Mouse (Mus musculus): ENCODE data around the gene Ubash3b. TPM values are rescaled to one million over a fixed set of nuclear protein-coding genes. Genes with fewer than 3 reads are reported as not detected.
A peak's percentile ranks its signal among the peaks of the same experiment; 100 is the strongest.

Gene Ubash3b
- polyA plus RNA-seq (2015; fragmentation: Nextera tagmentation; extraction: Ambion mirVana) = 14.7 and 15.4 TPM in 2 replicates

DNA sequence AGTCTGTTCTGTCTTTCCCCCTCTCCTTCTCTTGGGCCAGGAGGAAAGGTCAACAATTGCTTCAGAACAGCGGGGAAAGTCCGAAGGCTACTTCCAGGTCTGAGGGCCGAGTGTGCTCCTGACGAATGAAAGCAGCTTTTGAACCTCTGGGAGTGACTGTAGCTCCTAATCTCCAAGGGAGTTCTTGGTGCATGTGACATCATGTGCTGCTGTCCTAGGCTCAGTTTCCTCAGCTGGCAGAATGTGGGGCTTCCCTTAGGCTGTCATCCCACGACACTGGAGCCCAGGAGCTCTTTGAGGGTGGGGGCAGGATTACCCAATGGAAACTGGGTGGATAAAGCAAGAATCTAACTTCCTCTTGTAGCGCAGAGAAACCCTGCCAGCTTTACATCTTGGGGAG, at the start of gene Ubash3b:
Ubash3b (minus strand) TSS at position 285 of the 400 bp plus-strand sequence.
- Histone ChIP-seq H3K9ac (replicated peaks) (no peak within 1 kb of the TSS), H3K27me3 (no peaks in the 10 kb centered on the region), H3K4me1 (peaks cover 17% of the 10 kb centered on the region), H3K4me2 (replicated peaks) (no peak within 1 kb of the TSS), H3K4me3 (no peak within 1 kb of the TSS), H3K9me3 (no peaks in the 10 kb centered on the region), H3K27ac (replicated peaks) (no peak within 1 kb of the TSS), H3K36me3 (no peaks in the 10 kb centered on the region)
- no peak for ATAC-seq (replicated peaks)
- WGBS = 85% methylated on average over 6 of the region's 6 CpGs

DNA sequence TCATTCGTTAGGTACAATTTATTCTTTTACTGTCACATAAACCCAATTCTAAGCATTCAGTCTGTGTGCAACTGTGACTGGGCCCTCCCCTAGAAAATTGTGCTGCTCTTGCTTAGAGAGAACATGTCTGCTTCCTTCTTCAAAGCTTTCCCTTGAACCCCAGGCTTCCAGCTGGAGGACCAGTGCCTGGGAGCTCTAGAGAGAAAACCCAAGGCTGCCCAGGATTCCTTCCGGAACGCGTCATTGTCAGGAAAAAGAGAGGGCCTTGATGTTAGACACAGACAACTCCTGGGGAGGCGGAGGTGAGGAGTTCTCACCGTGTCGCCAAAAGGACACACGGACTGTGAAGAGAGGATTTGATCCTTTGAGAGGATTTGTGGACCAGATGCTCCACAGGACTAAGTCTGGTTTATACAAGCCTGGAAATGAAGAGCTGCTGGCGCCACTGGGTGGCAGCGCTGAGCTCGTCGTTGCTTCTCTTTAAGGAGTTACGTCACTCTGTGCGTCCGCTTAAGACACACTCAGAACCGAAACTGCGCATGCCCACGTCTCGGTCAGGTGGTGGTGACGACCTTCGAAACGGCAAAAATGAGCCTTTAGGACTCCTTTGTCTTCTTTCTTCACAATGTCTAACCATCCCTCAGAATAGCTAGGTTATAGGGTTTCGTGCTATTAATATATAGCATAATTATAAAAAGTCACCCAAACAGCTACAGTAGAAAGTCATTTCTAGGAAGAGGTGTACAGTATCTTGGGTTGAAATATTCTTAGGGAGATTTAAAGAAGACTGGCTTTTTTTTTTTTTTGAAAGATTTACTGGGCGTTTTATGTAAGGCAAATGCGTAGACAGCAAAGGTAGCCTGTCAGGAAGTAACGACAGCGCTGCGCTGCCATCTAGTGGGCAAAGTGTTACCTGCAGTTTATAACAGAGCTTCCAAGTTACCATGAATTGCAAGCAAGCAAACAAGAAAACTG, 45.9 kb upstream of the Ubash3b start:
- Histone ChIP-seq H3K9me3 (no peaks in the 10 kb centered on the region), H3K27ac (replicated peaks) (peak overlapping the region; percentile 95), H3K4me3 (peak overlapping the region; percentile 33), H3K36me3 (no peaks in the 10 kb centered on the region), H3K9ac (replicated peaks) (peak overlapping the region; percentile 44), H3K4me2 (replicated peaks) (peak overlapping the region; percentile 53), H3K27me3 (no peaks in the 10 kb centered on the region), H3K4me1 (peaks cover 15% of the 10 kb centered on the region)
- ATAC-seq (replicated peaks) = peak; percentile 94
- 8% methylated on average over 28 of the region's 28 CpGs for WGBS

DNA sequence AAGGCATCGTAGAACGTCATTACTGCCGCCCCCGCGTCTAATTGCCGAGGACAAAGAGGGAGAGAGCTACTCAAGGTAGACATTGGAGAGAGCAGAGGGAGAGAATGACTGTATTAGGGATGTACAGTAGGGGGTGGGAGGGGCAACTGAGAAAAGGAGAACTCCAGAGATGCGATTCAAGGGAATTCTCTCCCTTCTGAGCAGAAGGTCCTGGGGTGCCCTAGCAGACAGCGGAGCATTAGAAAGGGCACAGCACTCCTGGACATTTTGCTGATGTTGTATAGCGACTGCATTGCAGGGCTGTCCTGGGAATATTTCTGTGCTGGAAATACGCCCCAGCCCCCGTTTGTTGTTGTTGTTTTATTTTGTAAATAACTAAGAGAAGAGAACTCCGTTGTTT, 45.2 kb upstream of the Ubash3b start:
- H3K27ac ChIP-seq (replicated peaks) = peak overlapping the region; percentile 95; the same call in 1 of the 2 replicates
- H3K9ac ChIP-seq (replicated peaks) = no peak overlapping the region

DNA sequence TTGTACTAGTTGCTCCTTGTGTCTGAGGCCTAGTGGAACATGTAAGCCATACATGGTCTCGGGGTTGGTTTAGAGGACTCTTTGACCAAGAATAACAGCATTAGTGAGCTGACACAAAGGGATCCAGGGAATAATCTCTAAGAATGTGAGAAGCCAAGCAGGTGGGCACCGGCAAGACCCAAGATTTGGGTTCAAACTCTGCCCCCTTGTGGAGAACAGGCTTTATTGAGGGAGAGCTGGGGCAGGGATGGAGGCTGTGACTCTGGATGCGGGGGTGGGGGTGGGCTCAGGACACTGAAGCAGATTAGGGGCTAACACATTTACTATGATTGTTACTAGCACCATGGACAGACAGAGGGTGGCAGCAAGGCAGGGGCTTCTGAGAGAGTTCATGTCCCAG, 43.8 kb upstream of the Ubash3b start:
- no peak overlapping the region for H3K4me2 ChIP-seq (replicated peaks)
- H3K4me3 ChIP-seq = no peak overlapping the region
- no peaks in the 10 kb centered on the region for H3K36me3 ChIP-seq
- WGBS = 63% methylated on average over 3 of the region's 3 CpGs
- no peak for ATAC-seq (replicated peaks)
- no peaks in the 10 kb centered on the region for H3K27me3 ChIP-seq
- no peak overlapping the region for H3K27ac ChIP-seq (replicated peaks)
- H3K4me1 ChIP-seq = peaks cover 4% of the 10 kb centered on the region; the same call in 1 of the 2 replicates
- H3K9ac ChIP-seq (replicated peaks) = no peak overlapping the region
- H3K9me3 ChIP-seq = no peaks in the 10 kb centered on the region

More for the DNA sequence above, 45.2 kb upstream of the Ubash3b start:
- Histone ChIP-seq H3K27me3 (no peaks in the 10 kb centered on the region), H3K4me1 (peaks cover 8% of the 10 kb centered on the region), H3K4me3 (no peak overlapping the region), H3K36me3 (no peaks in the 10 kb centered on the region), H3K4me2 (replicated peaks) (no peak overlapping the region), H3K9me3 (no peaks in the 10 kb centered on the region)
- WGBS = 88% methylated on average over 12 of the region's 12 CpGs
- ATAC-seq (replicated peaks) = no peak

DNA sequence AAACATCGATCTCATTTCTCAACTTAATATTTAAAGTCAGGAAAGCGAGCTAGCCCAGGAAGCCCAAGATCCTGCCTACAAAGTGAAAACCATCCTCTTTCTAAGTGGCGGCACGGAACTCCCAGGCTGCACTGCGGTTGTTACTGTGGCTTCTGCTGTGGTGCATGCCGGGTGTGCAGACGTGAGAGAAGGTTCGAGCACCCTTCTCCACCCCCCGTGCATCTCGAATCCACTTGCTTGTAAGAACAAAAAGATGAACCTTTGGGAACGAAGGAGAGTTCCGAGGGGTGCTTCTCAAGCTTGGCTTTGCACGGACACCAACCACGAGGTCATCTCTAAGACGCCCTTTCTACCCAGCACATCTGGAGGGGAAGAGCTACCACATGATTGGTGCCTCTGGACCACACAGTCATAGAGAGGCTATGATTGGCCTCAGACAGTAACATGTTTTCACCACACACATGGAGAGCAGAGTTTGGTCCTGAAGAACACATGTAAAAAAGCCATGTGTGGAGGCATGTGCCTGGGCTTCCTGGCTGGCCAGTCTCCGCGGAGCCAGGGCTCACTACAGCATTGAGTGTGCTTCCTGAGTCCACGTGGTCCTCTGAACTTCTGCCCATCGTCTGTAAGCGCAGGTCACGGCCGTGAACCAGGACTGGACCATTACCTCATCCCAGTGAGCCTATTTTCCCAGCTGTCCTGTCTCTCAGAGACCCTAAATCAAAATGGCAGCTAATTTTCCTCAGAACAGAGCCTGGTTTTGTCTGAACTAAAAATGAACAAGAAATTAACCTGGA, 38.2 kb upstream of the Ubash3b start:
- Histone ChIP-seq H3K27me3 (no peaks in the 10 kb centered on the region), H3K27ac (replicated peaks) (no peak overlapping the region), H3K4me2 (replicated peaks) (no peak overlapping the region), H3K9ac (replicated peaks) (no peak overlapping the region), H3K36me3 (no peaks in the 10 kb centered on the region), H3K4me3 (no peak overlapping the region), H3K9me3 (no peaks in the 10 kb centered on the region), H3K4me1 (no peaks in the 10 kb centered on the region)
- 90% methylated on average over 22 of the region's 22 CpGs for WGBS
- ATAC-seq (replicated peaks) = no peak

DNA sequence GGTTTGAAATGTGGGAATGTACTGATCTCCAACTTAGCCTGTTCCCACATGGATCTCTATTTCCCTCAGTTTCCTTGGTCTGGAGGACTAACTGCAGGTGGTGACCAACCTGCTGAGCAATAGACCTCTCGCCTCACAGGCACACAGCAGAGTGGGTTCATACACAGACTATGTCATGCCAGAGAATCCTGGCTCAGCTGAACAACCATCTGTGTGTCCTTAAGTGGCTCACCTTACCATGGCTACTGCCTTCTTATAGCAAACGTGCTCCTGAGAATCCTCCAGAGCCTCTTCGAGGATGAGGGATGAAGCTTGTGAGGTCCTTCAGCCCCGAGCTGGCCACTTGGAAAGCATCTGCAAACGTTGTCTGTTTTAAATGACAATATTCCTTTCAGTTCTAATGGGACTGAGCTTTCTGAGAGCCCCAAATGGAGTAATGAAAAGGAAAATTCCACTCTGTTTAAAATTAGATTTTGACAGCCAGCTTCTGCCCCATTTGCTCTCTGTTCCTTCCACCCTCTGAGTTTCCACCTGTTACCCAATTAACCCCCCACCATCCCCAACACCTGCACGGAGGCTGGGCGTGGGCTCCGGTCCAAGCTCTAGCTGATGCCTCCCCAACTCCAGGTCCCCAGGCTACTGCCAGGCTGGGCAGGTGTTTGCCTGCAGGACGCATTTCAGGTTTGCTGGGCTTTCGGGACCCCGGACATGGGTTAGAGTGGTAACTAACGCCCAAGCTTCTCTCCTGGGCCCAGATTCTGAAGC, 37.2 kb upstream of the Ubash3b start:
- Histone ChIP-seq H3K4me1 (no peaks in the 10 kb centered on the region), H3K9me3 (no peaks in the 10 kb centered on the region), H3K9ac (replicated peaks) (no peak overlapping the region), H3K27ac (replicated peaks) (no peak overlapping the region), H3K4me3 (no peak overlapping the region), H3K36me3 (no peaks in the 10 kb centered on the region), H3K27me3 (no peaks in the 10 kb centered on the region), H3K4me2 (replicated peaks) (no peak overlapping the region)
- 69% methylated on average over 12 of the region's 12 CpGs for WGBS
- no peak for ATAC-seq (replicated peaks)

DNA sequence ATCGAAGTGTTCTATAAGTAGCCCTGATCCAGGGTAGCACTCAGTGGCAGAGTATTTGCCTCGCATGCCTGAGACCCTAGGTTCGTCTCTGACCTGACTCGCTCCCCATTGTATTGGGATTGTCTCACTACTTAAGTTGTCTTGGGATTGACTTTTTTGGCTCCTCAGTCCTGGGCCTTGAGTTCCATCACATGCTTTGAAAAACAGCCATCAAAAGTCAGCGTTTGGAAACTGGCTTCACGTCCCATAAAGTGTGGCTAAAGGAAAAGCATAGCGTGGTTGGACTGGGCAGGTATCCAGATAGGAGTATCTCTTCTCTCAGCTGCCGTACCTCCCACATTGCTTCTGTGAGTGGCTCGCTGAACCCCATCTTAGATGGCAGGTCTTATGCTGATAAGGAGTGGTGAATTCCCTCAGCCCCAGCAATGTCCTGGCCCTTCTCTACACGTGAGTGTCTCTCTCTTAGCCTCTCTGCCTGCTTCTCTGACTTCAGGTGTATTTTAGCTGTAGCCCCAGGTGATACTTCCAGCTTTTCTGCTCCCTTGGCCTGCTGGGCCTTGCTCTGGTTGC, 34.3 kb upstream of the Ubash3b start:
- H3K27me3 ChIP-seq = no peaks in the 10 kb centered on the region
- H3K9me3 ChIP-seq = no peaks in the 10 kb centered on the region
- WGBS = 84% methylated on average over 10 of the region's 10 CpGs
- H3K4me3 ChIP-seq = no peak overlapping the region
- H3K27ac ChIP-seq (replicated peaks) = no peak overlapping the region
- H3K36me3 ChIP-seq = no peaks in the 10 kb centered on the region
- H3K4me1 ChIP-seq = peaks cover 17% of the 10 kb centered on the region
- H3K4me2 ChIP-seq (replicated peaks) = no peak overlapping the region
- H3K9ac ChIP-seq (replicated peaks) = no peak overlapping the region
- ATAC-seq (replicated peaks) = no peak

DNA sequence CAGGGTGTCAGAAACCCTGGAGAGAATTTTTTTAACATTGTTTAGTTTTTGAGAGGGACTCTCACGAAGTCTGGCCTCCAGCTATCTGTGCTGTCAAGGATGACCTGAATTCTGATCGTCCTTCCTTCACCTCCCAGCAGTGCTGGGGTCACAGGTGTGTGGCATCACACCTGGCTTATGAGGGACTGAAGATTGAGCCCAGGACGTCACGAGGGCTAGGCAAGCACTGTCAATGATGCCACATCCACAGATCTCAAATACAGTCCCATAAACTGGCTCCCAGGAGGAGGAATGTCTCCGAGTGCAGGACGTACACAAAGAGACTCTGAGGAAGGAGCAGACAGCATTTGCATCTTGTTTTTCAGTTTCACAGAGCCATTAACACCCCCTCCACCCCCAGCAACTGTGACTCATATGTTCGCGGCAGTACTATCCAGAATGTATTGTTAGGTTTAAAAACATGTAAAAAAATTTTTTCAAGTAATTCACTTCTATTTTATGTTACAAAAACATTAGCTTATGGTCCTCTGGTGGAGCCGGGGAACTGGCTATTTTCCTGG, 30.2 kb upstream of the Ubash3b start:
- Histone ChIP-seq H3K9me3 (no peaks in the 10 kb centered on the region), H3K27ac (replicated peaks) (peak overlapping the region; percentile 74), H3K4me3 (no peak overlapping the region), H3K4me2 (replicated peaks) (0 out of 2 replicates have a peak overlapping the region, but pooled peaks have one; percentile 2), H3K36me3 (no peaks in the 10 kb centered on the region), H3K27me3 (no peaks in the 10 kb centered on the region), H3K4me1 (peaks cover 19% of the 10 kb centered on the region), H3K9ac (replicated peaks) (no peak overlapping the region)
- peak; percentile 49 for ATAC-seq (replicated peaks)
- WGBS = 63% methylated on average over 9 of the region's 9 CpGs

DNA sequence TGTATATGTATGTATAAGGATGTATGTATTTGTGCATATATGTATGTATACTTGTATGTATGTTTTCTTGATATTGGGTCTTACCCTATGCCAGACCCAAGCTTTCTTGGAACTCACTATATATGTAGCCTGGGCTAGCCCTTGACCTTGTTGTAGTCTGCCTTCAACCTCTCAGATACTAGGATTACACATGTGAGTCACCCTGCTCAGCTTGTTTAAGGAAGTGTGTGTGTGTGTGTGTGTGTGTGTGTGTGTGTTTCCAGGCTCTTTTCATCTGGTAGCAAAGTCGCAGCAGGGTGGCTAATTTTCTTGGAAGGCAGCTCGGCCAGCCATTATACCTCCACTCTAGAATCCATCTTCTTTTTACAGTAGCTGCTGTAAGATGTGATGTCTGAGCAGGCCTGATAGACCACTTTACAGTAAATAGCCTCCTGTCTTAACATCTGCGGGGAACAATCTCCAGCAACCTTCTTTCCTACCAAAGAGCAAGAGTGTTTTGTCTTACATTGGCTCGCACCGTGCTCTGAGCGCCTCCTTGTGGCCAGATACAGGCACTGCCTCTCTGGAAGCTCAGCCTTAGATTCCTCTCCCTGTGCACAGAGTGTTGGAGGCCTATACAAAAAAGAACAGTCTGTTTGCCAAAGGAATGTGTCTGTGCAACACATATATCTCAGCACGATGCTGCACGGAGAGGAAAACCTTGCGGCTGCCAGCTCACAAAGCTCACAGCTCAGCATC, 29.4 kb upstream of the Ubash3b start:
- H3K9me3 ChIP-seq = no peaks in the 10 kb centered on the region
- H3K4me2 ChIP-seq (replicated peaks) = no peak overlapping the region
- peak; percentile 94 for ATAC-seq (replicated peaks)
- H3K36me3 ChIP-seq = no peaks in the 10 kb centered on the region
- H3K4me1 ChIP-seq = peaks cover 19% of the 10 kb centered on the region
- H3K27me3 ChIP-seq = no peaks in the 10 kb centered on the region
- no peak overlapping the region for H3K9ac ChIP-seq (replicated peaks)
- peak overlapping the region; percentile 74 for H3K27ac ChIP-seq (replicated peaks)
- 16% methylated on average over 9 of the region's 9 CpGs for WGBS
- H3K4me3 ChIP-seq = no peak overlapping the region

DNA sequence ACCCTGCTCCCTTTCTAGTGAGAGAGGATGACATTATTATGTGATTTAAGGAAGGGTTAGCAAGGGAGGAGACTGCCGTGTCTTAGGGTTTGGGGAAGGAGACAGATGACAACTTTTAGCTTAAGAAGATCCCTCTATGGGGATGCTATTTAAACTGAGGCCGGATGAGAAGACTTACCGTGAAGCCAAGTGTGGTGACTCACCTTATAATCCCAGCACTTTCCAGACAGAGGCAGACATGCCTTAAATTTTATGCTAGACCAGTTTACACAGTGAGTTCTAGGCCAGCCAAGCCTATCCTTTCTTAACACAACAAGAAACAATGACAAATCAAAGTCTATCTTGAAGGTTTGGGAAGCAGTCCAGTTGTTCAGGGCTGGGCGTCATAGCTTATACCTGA, 26.4 kb upstream of the Ubash3b start:
- Histone ChIP-seq H3K9me3 (no peaks in the 10 kb centered on the region), H3K4me1 (peaks cover 23% of the 10 kb centered on the region), H3K4me2 (replicated peaks) (no peak overlapping the region), H3K27me3 (no peaks in the 10 kb centered on the region), H3K4me3 (no peak overlapping the region), H3K36me3 (no peaks in the 10 kb centered on the region), H3K27ac (replicated peaks) (no peak overlapping the region), H3K9ac (replicated peaks) (no peak overlapping the region)
- WGBS = 90% methylated on average over 4 of the region's 4 CpGs
- ATAC-seq (replicated peaks) = no peak

DNA sequence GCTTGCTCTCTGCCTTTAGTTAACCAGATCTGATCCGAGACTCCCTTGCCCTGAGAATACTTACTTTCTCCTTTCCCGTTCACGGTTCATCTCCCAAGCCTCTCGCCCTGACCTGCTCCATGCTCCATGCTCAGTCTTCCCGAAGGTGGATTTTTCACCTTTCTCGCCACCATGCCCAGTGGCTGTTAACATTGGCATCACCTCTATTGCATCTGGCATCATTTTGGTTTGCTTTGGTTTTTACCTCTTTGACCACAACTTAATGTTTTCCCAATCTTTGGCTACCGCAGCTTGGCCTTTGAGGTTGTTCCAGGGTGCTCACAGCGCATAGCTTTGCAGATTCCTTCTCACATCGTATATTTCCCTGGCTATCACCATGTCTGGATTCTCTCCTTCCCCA, 26.0 kb upstream of the Ubash3b start:
- H3K4me2 ChIP-seq (replicated peaks) = no peak overlapping the region
- peaks cover 24% of the 10 kb centered on the region for H3K4me1 ChIP-seq
- no peak overlapping the region for H3K27ac ChIP-seq (replicated peaks)
- no peaks in the 10 kb centered on the region for H3K9me3 ChIP-seq
- WGBS = 91% methylated on average over 9 of the region's 9 CpGs
- H3K9ac ChIP-seq (replicated peaks) = no peak overlapping the region
- no peak overlapping the region for H3K4me3 ChIP-seq
- no peaks in the 10 kb centered on the region for H3K27me3 ChIP-seq
- H3K36me3 ChIP-seq = no peaks in the 10 kb centered on the region
- ATAC-seq (replicated peaks) = no peak

Measured in forebrain, embryonic 15.5 days (tissue).